Mouse (Mus musculus) E14TG2a.4 (cell line): ENCODE data around the gene Fermt3.
"Not testable (repeated sequence)": the region's sequence is repeated elsewhere in the genome, so short reads cannot be mapped to it uniquely, and the experiment has no call there.

Experiments used
- H3K27me3 ChIP-seq: 2 replicates; pipeline ENCODE4 v1.6.1; 2014; ENCODE audit warnings: low read length, control low read depth; ENCODE audit not compliant: insufficient read depth
- H3K36me3 ChIP-seq: 2 replicates; pipeline ENCODE4 v1.6.1; 2014; ENCODE audit warnings: low read length, control low read depth; ENCODE audit not compliant: insufficient read depth
- H3K4me1 ChIP-seq: replicated peaks from 2 replicates; pipeline ENCODE4 v1.6.1; 2014; ENCODE audit warnings: low read depth, low read length, control low read depth
- H3K4me3 ChIP-seq: replicated peaks from 2 replicates; pipeline ENCODE4 v1.5.1; 2014; ENCODE audit warnings: mild to moderate bottlenecking, low read length
- H3K9me3 ChIP-seq: 2 replicates; pipeline ENCODE4 v1.6.1; 2014; ENCODE audit warnings: low read length, control low read depth
- CTCF ChIP-seq: conservative IDR thresholded peaks from 2 replicates; pipeline ENCODE4 v1.5.1; 2014; ENCODE audit warnings: low read length
- NANOG ChIP-seq: IDR thresholded peaks from 2 replicates; pipeline ENCODE4 v1.6.1; 2014; ENCODE audit warnings: borderline replicate concordance, low read length, mixed read lengths
- POU5F1 ChIP-seq: IDR thresholded peaks from 2 replicates; pipeline ENCODE4 v1.6.1; 2014; ENCODE audit warnings: low read length, borderline replicate concordance

Gene Fermt3

GRCm38 (mm10) chr19:7058541-7058940, 39.3 kb upstream of the Fermt3 start:
- H3K36me3 ChIP-seq: 0 out of 2 replicates have a peak, but pooled peaks cover 6% of the 10 kb centered on the region
- H3K9me3 ChIP-seq: no peaks in the 10 kb centered on the region
- peak overlapping the region; percentile 85 for H3K4me3 ChIP-seq
- H3K4me1 ChIP-seq: peaks cover 71% of the 10 kb centered on the region
- no peak for TF ChIP-seq POU5F1
- no peak for TF ChIP-seq CTCF
- TF ChIP-seq NANOG: no peak
- H3K27me3 ChIP-seq: peaks cover 10% of the 10 kb centered on the region; the same call in 1 of the 2 replicates

GRCm38 (mm10) chr19:7057722-7058207, 38.5 kb upstream of the Fermt3 start:
- peak; percentile 30 for TF ChIP-seq CTCF
- no peak for TF ChIP-seq POU5F1
- peak; percentile 33; the same call in 1 of the 2 replicates for TF ChIP-seq NANOG
- peaks cover 67% of the 10 kb centered on the region for H3K4me1 ChIP-seq
- H3K4me3 ChIP-seq: peak overlapping the region; percentile 85
- H3K27me3 ChIP-seq: peaks cover 10% of the 10 kb centered on the region; the same call in 1 of the 2 replicates
- 0 out of 2 replicates have a peak, but pooled peaks cover 6% of the 10 kb centered on the region for H3K36me3 ChIP-seq
- no peaks in the 10 kb centered on the region for H3K9me3 ChIP-seq

GRCm38 (mm10) chr19:7057126-7057721, 38.0 kb upstream of the Fermt3 start:
- Histone ChIP-seq H3K36me3 (0 out of 2 replicates have a peak, but pooled peaks cover 6% of the 10 kb centered on the region), H3K9me3 (no peaks in the 10 kb centered on the region), H3K4me1 (peaks cover 67% of the 10 kb centered on the region), H3K27me3 (peaks cover 10% of the 10 kb centered on the region; the same call in 1 of the 2 replicates), H3K4me3 (peak overlapping the region; percentile 85)
- TF ChIP-seq NANOG: no peak
- TF ChIP-seq POU5F1: no peak
- no peak for TF ChIP-seq CTCF

GRCm38 (mm10) chr19:7056248-7057087, 37.2 kb upstream of the Fermt3 start, which contains the start of gene Macrod1:
TSS of gene Macrod1 (plus strand) at chr19:7056810.
- H3K9me3 ChIP-seq: no peaks in the 10 kb centered on the region
- TF ChIP-seq NANOG (no peak), CTCF (no peak), POU5F1 (no peak)
- H3K27me3 ChIP-seq: peaks cover 10% of the 10 kb centered on the region; the same call in 1 of the 2 replicates
- 0 out of 2 replicates have a peak, but pooled peaks cover 6% of the 10 kb centered on the region for H3K36me3 ChIP-seq
- peak within 1 kb of the TSS; percentile 85 for H3K4me3 ChIP-seq
- peaks cover 65% of the 10 kb centered on the region for H3K4me1 ChIP-seq

DNA sequence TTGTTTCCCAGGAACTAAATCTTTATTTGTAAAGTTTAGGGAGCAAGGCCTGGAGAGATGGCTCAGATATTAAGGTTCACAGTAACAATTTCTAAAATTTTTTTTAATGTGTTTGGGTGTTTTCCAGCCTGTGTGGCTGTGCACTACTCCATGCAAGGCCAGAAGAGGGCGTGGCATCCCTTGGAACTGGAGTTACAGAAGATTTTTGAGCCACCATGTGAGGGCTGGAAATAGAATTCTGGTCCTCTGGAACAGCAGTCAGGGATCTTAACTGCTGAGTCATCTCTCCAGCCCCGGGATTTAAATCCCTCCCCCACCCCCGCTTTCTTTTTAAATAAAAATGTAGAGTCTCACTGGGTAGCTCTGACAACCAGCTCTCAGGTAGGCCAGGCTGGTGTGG, 35.9 kb upstream of the Fermt3 start:
- Histone ChIP-seq H3K36me3 (no peaks in the 10 kb centered on the region), H3K4me3 (0 out of 2 replicates have a peak overlapping the region, but pooled peaks have one; percentile 45), H3K4me1 (peaks cover 69% of the 10 kb centered on the region), H3K9me3 (no peaks in the 10 kb centered on the region), H3K27me3 (peaks cover 10% of the 10 kb centered on the region; the same call in 1 of the 2 replicates)
- TF ChIP-seq NANOG: no peak
- no peak; the same call in 1 of the 2 replicates for TF ChIP-seq CTCF
- TF ChIP-seq POU5F1: no peak

- Histone ChIP-seq H3K27me3 (peaks cover 10% of the 10 kb centered on the region; the same call in 1 of the 2 replicates), H3K9me3 (no peaks in the 10 kb centered on the region), H3K4me1 (peaks cover 69% of the 10 kb centered on the region), H3K4me3 (peak overlapping the region; percentile 45), H3K36me3 (no peaks in the 10 kb centered on the region)
- TF ChIP-seq NANOG (no peak), POU5F1 (no peak), CTCF (no peak)
Measured at GRCm38 (mm10) chr19:7054772-7055171, 35.5 kb upstream of the Fermt3 start.

DNA sequence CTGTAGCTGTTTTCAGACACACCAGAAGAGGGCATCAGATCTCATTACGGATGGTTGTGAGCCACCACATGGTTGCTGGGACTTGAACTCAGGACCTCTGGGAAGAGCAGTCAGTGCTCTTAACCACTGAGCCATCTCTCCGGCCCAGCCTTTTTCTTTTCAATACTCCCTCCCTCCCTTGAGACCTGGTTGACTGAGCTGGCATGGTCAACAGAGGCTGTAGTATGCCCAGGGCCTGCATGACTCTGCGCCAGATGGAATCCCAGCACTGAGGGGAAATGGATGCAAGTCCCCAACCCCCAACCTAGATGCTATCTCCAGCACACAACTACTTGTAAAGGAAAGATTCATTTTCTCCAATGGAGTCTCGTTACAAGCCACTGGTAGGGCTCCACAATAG, 34.1 kb upstream of the Fermt3 start:
- not testable (repeated sequence) for H3K4me3 ChIP-seq, H3K36me3 ChIP-seq, H3K9me3 ChIP-seq
- Histone ChIP-seq H3K4me1 (peaks cover 65% of the 10 kb centered on the region), H3K27me3 (peaks cover 10% of the 10 kb centered on the region; the same call in 1 of the 2 replicates)

GRCm38 (mm10) chr19:7044706-7045105, 25.4 kb upstream of the Fermt3 start:
- Histone ChIP-seq H3K4me3 (no peak overlapping the region), H3K27me3 (no peaks in the 10 kb centered on the region)
- TF ChIP-seq CTCF (no peak), NANOG (no peak), POU5F1 (no peak)

More at GRCm38 (mm10) chr19:7044706-7045105, 25.4 kb upstream of the Fermt3 start:
- H3K4me1 ChIP-seq: peaks cover 36% of the 10 kb centered on the region
- no peaks in the 10 kb centered on the region for H3K9me3 ChIP-seq
- no peaks in the 10 kb centered on the region for H3K36me3 ChIP-seq
